Mouse (Mus musculus): ENCODE results near the gene Fam160a2.

The Fam160a2 gene

DNA sequence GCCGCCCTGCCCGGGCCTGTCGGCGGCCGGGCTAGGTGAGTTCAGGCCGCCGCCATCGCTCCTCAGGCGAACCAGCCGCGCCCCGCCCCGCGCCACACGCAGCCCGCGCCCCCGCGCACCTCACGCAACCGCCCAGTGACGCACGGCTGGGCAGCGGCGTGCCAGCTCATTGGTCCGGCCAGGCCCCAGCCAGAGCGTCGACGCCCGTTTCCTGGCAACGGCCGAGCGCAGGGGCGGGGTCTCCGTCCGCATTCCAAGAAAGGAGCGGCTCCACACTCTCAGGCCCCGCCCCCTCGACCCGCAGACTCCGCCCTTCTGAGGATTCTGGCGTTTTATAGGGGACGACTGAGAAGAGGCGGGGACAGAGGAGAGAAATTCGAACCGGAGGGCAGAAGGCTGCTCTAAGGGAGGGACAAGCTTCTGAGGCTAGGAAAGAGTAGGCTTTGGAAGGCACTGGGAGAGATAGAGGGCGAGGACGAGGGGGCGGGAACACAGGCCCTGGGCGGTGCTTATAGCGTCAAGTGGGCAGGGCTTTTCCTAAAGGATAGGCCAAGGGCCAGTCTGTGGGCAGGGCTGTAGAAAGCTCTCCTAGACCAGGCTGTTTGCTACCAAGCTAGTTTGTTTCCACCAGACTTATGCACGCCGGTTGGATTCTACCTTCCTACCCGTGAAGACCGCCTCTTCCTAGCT, at the start of gene Fam160a2:
Gene Fam160a2 (minus strand): TSS at position 120 of the 690 bp plus-strand sequence.
- DNase-seq (ENCODE audit: low read depth, low spot score): peak; percentile 99

DNA sequence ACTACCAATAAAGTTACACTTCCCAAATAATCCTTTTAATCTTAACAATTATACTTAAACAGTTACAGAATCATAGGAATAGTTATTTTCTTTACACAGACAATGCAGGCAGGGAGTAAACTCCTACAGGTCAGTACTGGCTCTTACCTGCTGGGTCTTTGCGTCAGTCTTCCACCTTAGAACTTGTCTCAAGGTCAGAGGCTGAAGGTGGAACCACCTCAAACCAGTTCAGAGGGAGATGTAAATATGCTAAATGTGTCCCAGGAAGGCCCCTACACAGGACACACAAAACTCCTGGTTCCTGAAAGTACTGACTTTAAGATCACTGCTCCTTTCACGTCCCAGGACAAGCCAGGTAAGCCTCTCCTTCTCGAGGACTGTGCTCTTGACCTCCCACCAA, 45.2 kb upstream of the Fam160a2 start:
- no peak for DNase-seq (ENCODE audit: low read depth, low spot score)

DNA sequence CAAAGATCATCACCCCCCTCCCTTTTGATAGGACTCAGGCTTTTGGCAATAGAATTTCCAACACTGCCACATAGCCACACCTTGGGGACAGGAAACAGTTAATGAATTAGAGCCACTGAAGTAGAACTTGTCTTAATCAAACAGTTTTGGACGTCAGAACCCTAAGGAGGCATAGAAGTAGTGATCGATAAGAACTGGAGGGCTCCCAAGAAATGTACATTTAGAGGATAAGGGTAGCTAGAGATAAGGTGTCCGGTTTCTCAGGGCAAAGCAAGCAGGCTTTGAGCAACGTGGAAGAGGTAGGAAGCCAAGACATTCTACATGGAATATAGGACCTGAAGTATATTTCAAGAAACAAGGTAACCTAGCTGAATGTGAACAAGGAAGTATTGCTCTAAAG, 41.6 kb upstream of the Fam160a2 start:
- no peak for DNase-seq (ENCODE audit: low read depth, low spot score)

DNA sequence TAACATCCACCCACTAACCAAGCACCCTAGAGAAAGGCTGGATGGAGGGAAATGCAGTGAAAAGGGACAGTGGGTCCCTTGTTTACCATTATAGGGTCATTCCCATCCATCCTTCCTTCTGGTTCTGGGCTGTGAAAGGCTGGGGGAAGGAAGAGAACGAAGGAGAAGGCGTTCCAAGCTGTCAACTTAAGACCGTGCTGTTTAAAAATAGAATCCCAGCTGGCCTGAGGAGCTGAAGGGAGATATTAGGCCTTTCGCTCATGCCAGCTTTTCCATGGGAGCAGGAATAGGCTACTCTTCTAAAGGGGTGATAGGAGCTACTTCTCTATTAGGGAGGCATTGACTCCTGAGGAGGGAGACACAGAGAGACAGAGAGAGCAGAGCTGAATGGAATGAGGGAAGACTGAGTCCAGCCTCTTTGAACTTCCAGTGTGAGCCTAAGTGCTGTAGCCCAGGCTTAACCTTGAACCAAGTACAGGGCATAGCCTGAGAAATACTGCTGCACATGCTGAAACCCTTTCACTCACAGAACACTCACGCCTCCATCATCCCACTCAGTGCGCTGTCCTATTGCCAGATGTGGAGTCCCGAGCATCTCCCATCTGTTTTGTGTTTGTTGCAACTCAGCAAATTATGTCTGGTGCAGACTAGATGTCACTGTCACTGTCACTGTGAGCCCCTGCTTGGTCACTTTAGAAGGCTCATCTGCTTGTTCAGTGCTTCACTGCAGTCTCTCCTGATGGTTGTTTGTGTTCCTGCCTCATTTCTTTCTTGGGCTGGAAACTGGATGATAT, 38.3 kb upstream of the Fam160a2 start:
- no peak for DNase-seq (ENCODE audit: low read depth, low spot score)

DNA sequence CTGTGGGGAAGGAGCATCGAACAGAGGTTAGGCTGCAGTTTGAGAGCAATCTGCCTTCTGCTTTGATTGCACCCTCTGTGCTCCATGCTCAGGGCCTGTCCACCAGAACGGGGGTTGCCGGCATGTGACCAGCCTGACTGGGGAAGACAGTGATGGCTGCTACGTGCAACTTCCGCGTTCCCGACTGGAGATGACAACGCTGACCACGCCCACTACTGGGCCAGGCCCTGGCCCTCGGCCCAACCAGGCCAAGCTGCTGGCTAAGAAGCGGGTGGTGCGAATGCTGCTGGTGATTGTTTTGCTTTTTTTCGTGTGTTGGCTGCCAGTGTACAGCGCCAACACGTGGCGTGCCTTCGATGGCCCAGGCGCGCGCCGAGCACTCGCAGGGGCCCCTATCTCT, 34.9 kb upstream of the Fam160a2 start:
- DNase-seq (ENCODE audit: low read depth, low spot score): no peak

DNA sequence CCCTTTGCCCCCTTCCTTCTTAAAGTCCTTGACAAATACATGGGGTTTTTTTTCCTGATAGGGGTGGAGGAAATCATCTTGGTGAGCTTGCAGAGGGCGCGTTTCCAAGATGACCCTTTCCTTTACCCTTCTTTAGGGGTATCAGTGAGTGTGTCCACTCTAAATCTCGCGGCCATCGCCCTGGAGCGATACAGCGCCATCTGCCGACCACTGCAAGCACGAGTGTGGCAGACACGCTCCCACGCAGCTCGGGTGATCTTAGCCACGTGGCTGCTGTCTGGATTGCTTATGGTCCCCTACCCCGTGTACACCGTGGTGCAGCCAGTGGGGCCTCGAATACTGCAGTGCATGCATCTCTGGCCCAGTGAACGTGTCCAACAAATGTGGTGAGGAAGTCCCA, 34.0 kb upstream of the Fam160a2 start:
- no peak for DNase-seq (ENCODE audit: low read depth, low spot score)

DNA sequence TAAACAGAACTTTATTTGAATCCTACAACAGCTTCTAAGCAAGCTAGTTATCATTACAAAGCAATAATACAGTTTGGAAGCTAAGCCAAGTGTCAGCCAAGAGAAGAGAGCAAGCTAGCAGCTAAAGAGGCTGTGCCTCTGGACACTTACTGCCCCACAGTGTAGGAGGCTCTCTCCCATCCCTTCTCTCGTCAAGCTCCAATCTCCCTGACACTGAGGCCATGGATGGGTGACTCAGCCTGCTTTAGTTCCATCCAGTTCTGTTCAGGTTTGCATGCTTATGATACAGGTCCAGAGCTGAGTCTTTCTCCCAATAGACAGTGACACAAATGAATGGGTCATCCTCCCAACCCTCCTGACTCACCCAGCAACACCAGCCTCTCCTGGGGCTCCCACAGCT, 32.2 kb upstream of the Fam160a2 start:
- no peak for DNase-seq (ENCODE audit: low read depth, low spot score)

DNA sequence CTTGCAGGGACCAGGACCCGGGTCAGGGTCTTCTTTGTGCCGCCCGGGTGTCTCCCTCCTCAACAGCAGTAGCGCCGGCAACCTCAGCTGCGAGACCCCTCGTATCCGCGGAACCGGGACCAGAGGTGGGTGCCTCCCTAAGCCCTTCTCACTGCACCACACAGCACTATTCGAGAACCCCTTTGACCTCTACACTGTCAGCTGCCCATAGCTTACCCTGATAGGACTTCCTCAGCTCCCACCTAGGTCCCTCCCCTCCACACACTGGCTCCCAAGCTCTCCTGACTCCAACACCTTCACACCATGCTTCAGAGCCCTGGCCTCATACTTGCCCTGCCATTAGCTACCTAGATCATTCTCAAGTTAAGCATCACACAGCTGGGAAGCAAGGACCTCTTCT, 26.2 kb upstream of the Fam160a2 start:
- no peak for DNase-seq (ENCODE audit: low read depth, low spot score)

DNA sequence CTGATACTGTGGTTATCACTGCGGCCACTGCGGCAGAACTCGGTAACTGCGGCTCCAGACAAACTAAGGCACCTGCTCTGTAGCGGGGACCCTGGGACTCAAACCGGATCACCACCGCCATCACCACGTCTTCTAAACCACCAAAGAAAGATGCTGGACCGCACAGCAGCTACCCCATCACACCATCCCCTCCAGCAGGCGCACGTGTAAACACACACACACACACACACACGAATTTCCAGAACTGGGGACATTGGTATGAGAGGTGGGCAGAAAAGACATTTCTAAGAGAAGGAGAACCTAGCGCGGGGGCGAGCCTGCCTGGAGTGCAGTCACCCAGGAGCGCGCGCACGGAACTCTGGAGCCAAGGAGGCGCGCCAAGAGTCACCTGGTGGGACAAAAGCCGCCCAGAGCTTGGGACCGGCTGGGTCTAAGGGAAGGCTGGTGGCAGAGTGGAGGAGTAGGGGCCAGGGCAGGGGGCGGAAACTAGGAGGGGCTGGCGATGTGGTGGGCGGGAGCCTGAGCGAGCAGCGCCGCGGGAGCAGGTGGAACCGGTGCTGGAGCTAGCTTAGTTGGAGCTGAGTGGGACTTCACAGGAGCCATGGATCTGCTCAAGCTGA, 25.7 kb upstream of the Fam160a2 start, which contains the start of gene Cckbr:
Gene Cckbr (plus strand): TSS at position 308 of the 620 bp plus-strand sequence.
- DNase-seq (ENCODE audit: low read depth, low spot score): no peak

DNA sequence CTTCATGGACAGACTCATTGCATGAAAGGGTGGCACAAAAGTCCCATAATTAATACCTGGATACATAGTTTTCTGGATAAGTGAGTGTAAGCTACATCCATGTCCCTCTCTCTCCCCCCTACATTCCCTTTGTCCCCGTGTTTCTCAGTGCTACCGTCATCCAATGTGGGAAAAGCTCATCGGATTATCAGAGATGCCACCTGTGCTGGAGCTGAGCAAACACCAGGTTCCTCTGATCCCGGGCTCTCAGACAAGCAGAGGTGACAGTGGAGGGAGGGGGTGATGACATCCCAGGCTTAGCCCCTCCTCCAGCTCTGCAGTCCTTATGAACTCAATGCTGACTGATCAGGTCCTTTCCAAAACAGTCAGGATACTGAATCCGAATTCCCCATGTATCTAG, 24.5 kb upstream of the Fam160a2 start:
- no peak for DNase-seq (ENCODE audit: low read depth, low spot score)

DNA sequence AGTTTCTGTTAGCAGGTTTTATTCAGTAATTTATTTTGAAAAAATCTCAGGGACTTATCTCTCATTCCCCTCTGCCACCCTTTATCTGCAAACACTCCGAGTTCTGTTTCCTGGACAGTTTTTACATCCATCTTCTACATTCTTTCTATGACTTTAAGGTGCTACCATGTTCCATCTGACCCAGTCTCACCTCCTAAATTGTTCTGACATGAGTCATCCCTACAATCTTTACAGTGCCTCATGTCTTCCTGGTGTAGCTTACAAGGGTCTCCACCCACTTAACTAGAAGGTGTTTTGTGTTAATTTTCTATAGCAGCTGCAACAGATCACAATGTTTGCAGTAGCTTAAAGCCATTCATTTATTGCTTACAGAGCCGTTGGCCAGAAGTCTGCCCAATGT, 21.0 kb upstream of the Fam160a2 start:
- no peak for DNase-seq (ENCODE audit: low read depth, low spot score)

DNA sequence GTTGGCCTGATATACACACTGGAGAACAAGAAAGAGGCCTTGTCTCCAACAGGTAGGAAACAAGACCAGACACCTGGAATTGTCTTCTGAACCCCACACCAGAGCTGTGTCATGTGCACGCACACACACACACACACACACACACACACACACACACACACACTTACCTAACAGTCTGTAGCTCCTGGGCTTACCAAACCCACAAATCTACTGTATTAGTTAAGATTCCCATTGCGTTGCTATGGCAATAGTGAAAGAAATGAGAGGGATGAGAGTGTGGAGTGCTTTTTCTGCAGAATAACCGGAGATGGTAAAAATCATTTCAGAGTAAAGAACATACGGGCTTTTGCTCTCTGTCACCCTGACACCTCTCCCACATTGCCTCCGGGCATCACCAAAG, 18.3 kb upstream of the Fam160a2 start:
- DNase-seq (ENCODE audit: low read depth, low spot score): no peak

DNA sequence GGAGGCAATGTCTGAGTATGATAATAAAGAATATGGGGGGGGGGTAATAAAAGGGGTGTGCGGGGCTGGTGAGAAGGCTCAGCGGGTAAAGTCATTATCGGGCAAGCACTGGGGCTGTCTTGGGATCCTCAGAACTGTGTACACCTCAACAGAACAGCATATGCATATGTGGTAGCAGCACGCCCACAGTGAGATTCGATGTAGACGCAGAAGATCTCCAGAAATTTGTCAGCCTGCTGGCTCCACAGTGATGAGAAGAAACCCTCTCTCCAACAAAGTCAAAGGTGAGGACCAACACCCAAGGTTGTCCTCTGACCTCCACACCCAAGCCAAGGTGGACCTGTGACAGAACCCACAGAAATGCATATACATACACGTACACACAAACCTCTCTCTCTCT, 16.7 kb upstream of the Fam160a2 start:
- DNase-seq (ENCODE audit: low read depth, low spot score): no peak

DNA sequence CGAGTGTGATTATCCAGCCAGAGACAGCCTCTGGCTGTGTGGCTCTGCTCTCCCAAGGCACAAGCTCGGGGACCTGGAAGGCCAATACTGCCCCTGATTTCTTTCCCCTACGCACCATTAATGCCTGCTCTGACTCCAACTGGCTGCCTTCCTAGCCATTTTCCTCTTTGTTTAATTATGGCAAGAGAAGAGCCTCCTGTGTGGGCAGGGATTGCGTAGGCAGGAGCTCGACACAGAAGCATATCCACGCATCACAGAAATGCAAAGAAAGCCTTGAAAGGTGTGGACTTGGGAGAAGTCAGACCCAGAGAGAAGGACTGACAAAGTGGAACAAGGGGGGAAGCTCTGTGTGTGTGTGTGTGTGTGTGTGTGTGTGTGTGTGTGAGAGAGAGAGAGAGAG, 14.5 kb upstream of the Fam160a2 start:
- no peak for DNase-seq (ENCODE audit: low read depth, low spot score)

DNA sequence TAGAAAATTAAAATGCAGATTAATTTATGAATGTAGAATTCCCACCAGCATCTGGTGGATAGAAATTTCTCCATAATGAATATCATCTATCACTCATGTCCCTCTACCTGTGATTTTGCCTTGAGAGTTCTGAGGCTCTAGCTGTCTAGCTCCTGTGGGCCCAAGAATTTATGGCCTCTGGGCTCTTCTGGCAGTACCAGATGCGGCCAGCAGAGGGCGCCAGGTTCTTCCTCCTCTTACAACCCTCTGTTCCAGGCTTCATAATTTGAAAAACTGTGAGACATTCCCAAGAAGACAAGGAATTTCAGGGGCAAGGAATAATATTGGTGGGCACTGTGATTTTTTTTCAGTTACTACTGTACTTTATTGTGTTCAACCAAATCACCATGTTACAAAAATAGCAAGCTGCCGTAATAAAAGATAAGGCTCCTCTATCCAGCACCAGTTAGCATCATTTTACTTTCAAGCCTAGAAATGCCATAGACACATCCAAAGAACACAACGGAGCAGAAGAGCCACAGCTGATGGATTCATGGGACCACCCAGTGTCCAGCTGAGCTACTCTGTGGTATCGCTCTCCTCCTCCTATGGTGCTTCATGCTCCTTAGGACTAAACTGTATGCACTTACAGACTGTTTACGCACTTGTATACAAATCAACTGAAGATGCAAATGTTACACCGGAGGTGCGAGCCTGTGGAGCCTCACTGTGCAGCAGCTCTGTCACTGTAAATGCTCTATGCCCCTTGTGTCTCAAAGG, 12.2 kb upstream of the Fam160a2 start:
- peak; percentile 78 for DNase-seq (ENCODE audit: low read depth, low spot score)

DNA sequence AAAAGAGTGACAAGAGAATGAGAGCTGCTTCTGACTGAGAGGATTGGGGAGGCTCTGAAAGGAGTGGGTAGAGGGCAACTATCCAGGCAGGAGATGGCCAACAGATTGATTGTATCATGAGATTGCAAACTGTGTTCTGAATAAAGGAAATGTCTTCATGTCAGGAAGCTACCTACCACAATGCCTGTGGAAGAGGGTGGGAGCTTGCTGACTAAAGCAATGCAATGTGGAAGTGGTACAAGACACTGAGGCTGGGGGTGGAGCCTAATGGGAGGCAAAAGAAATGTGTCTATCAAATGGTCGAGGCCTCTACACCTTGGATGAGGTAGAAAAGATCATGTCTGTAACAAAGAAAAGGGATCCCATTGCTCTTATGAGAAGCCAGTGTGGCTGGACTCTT, 6.5 kb upstream of the Fam160a2 start:
- DNase-seq (ENCODE audit: low read depth, low spot score): no peak

DNA sequence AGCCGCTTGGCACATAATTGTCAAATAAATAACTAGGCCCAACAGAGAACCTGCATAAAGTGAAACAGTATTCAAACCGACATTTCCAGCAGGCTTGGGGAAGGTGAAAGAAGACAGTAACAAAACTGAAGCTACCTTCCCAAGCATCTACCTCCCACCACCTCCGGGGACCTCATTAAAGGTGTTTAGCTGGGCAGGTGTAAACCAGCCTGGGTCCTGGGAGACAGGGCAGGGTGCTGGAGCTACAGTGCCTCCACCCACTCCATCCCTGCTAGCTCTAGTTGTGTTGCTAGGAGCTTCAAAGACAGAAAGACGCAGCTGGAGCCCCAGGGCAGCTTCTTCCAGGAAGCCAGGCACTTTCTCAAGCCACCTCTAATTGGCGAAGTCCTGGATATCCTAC, 4.4 kb upstream of the Fam160a2 start, which contains the start of gene Cnga4:
Gene Cnga4 (plus strand): TSS at position 301 of the 400 bp plus-strand sequence.
- no peak for DNase-seq (ENCODE audit: low read depth, low spot score)

DNA sequence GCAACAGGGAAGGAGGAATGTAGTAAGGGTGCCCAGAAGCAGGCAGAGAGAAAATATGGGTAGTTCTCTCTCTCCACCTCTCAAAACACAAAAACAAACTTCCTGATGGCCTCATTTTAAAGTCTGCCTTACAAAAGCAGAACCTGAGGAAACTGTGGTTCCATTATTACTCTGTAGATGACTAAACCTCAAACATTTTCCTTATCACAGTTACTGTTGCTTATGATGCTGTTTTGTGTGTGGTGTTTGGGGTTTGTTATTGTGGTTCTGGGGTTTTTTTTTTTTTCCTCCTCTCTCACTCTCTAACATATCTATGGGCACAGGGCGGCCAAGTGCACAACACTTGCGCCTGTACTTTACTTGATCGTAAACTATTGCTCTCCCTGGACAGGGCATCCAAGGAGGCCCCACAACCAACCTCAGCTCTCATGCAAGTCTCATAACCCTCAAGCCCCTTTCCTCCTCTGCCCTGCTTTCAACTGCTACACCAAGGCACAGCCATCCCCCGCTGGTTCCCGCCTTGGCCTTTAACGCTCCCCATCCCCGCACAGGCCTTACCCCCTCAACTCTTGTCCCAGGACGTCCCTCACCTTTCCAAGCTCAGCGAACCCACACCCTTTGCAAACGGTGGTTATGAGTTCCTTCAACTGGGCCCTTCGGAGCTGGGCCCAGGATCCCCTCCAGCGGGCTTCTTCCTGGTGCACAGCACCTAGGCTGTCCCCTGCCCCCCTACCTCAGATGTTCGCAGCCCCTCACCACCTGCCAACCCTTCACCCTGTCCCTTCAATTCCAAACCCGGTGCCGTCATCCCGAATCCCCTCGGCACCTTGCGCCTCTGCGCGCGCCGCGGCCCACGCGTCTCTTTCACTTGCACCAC, 558 bp downstream of the Fam160a2 start:
- DNase-seq (ENCODE audit: low read depth, low spot score): peak; percentile 42

DNA sequence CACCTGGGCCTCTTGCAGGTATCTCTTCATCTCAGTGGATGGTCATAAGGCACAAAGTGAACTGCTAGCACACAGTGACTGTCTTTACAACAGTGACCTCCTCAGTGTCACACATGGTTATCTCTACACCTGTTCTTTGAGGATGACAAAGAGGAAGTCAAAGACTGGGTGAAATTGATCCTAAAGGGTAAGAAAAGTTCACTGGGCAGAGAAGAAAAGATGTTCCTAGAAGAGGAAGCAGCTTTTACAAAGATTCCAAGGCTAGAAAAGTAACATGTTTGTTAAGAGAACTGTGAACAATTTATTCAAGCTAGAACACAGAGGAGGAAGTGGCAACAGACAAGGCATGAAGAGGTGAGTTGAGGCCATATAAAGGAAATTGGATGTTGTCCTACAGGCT, 3.7 kb downstream of the Fam160a2 start:
- no peak for DNase-seq (ENCODE audit: low read depth, low spot score)

DNA sequence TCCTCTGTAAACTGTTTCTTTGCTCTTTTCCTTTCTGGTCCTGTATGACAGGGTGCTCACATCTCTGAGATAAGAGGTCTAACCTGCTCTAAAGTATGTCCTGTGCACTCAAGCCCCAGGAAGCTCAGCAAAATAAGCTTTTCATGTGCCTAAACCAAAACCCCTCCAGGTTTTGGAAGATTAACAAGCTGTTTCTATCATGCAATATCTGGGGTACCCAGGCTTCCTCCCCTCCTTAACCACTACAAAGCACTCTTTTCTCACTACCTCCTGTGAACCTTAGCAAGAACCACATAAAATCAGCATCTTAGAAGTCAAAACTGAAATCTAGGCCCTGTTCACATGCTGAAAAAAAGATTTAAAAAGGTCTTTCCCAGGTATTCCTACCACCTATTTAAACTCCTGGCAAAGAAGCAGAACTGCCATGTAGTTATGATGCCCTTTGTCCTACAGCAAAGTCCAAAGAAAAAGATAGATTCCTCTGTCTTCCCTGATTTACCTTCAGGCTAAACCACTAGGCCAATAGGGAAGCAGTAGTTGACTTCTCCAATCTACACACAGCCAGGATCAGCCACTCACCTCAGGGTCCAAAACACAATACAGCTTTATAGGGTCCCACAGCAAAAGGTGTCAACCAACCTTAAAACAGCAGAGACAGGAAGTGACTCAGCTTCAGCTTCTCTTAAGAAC, 4.6 kb downstream of the Fam160a2 start:
- DNase-seq (ENCODE audit: low read depth, low spot score): peak; percentile 20
